Mouse (Mus musculus) thymus, adult 18-20 months (tissue): Measurements from ENCODE around the gene C030005K15Rik.
"Not testable (repeated sequence)": the region's sequence is repeated elsewhere in the genome, so short reads cannot be mapped to it uniquely, and the experiment has no call there.

ENCODE experiments used
- DNase-seq, 2 experiments: peaks; one replicate each; pipeline ENCODE4 v3.0.0; 2022; ENCODE audit warnings: mixed read lengths in 2 of 2

Gene C030005K15Rik

DNA sequence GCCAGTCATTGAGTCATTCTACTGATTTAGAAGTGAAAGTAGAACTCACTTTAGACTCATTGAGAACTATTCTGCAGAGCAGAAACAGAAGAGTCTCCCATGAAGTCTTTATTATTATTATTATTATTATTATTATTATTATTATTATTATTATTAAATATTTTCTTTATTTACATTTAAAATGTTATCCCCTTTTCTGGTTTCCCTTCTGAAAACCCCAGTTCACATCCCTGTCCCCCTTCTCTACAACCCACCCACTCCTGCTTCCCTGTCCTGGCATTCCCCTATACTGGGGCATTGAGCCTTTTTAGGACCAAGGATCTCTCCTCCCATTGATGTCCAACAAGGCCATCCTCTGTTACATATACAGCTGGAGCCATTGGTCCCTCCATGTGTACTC lies at the start of gene C030005K15Rik:
Gene C030005K15Rik, minus strand, starts transcription at position 101 of the 400 bp plus-strand sequence.
- not testable (repeated sequence) for DNase-seq

DNA sequence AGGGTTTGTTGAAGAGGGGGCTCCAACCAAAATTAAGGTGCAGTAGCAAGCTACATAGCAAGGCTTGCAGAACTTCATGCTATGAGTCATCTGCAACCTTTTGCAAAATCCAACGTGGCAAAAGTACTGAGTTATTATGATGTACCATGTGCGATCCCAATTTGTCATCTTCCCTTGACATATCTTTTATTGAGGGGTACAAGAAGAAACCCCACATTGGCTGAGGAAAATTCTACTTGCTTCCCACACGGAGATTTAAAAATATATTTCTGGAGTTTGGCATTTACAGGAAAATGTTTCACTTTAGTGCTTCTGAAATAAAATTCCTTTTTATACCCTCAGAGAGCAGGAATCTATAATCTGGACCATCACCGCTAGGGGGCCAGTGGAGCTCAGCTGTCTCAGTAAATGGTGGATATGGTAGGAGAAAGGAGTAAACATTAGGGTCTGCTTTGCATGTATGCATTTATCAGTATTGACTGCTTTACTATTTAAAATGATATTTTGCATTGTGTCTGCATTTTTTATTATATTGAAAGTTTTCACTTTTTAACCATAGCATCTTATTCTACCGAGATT lies 41.7 kb upstream of the C030005K15Rik start:
- no peak for DNase-seq

DNA sequence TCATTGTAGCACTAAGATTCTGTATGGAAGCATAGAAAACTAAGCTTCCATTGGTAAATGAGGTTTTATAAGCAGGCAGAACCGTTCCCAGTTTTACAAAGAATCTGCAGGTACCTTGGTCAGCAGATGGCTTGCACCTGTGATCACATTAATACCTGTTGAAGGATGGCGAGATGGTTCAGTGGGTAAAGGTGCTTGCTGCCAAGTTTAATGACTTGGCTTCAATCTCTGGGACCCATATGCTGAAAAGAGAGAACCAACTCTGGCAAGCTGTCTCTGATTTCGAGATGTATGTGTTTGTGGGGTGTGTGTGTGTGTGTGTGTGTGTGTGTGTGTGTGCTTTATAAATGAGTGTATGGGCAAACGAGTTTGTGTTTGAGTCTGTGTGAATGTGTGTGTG lies 27.3 kb upstream of the C030005K15Rik start:
- DNase-seq, result no peak

DNA sequence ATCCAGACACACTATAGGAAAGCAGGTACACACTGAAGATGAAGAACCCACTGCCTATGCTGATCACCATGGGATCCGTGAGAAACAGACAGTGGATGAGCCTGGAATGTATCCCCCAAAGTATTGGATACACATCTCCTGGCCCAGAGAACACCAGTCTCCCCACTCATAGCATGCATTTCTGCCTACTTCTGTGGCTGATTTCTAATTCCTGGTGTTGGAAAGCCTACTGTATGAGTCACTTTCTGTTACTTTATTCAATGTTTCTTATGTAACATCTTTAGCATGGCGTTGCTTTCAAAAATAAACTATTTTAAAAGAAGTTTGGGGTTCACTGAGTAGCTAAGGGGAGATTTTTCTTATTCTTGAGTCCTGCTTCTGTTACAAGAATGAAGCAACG lies 20.7 kb upstream of the C030005K15Rik start:
- no peak for DNase-seq

DNA sequence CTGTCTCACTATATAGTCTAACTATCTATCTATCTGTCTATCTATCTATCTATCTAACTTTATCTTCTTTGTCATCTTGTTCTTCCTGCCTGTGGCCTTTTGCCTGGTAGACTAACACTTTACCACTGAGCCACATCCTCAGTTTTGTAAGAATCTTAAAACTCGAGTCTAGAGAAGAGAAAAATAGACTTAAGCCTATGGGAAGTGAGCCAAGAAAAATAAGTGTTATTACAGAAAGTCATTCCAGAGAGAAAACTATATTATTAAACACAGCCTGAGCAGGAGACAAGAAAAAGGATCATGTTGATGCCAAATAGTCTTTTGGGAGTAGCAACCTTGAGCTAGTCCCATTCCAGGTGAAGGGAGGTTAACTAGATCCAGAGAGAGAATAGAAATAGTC lies 626 bp downstream of the C030005K15Rik start:
- DNase-seq, result no peak

DNA sequence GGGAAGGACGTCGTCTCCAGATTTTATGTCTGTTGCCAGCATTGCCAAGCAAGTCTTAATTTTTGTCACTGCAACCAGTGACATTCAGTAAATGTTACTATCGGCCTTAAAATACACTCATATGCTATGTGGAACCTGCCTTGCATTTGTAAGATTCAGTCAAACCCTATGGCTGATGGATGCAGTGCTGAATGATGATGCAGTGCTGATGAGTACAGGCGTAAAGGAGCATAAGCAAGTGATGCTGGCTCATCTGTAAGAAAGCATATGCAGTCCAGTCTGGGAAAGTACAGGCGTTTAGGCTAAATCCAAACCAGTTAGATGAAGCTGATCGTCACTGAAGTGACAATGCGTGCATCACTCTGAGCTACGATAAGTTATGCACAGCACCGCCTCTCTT lies 3.8 kb downstream of the C030005K15Rik start:
- no peak for DNase-seq

DNA sequence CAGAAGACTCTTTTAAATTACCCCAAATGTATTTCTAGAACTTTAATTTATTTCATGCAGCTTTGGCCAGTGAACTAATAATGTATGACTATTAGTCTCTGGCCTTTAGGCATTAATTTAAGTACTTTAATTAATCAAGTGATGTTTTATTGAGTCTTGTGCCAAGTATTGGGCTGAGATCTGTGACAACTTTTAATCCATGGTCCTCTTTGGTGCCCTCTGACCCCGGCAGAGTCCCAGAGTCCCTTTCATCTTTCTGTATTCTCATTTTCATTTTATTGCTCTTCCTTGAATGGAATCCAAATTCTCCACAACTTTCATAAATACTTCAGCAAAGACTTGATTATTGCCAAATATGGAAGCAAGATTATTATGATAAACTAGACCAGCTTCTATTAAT lies 5.9 kb downstream of the C030005K15Rik start:
- DNase-seq, result no peak

DNA sequence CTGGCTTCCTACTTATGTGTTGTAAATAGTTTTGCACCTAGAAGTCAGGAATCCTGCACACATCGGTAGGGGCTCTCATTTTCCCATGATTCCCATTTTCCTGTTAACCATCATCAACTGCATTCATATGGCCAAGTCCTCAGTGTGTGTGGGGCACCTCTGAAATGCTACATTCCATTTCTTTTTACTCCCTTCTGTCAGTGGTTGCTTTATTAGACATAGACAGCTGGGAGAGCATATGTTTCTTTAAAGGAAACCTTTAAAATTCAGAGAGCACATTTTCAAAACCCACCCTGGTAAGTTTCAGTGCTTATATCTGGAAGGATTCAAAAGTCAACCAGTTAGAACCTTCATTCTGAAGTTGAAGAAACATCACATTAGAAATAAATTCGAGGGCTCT lies 8.5 kb downstream of the C030005K15Rik start:
- no peak for DNase-seq

DNA sequence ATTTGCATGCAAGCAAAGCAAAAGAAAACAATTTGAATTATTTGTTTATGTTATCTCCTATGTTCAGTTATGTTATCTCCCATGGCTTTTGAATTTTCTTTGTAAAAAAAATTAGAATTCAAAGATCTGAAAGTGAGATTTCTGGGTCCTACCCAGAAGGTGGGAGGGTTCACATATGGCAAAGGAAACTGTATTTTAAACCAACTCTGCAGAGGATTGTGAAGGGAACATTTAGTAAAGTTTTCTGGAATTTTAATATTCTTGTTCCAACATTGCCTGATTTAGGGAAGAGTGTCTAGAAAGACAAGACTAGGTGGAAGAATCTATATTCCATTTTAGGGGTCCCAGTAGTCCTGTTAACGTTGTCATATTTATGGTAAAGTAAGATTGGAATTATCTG lies 9.3 kb downstream of the C030005K15Rik start:
- DNase-seq, result no peak

DNA sequence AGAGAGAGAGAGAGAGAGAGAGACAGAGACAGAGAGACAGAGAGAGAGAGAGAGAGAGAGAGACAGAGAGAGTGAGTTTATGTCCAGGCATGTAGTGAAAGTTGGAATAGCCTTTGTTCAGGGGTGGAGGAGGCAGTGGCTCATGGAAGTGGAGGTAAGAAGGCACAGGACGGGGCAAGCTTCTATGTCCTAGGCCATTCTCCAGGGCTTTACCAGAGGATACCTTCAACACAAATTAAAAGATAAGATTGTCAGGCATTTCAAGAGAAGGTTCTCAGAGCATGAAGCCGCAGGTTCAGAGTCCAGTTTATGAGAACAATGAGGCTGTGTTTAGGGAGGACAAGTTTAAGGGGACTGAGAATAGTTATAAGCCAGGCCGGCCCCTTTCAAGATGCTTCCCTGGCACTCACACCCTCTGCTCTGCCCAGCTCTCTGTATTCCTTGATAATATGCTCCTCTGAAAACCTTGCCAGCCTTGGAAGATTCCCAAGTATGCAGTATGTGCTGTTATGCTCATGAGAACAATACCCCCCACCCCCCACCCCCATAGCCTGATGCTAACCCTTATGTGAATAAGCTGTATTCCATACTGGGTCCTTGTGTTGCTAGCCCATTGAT lies 11.2 kb downstream of the C030005K15Rik start:
- DNase-seq, result no peak

DNA sequence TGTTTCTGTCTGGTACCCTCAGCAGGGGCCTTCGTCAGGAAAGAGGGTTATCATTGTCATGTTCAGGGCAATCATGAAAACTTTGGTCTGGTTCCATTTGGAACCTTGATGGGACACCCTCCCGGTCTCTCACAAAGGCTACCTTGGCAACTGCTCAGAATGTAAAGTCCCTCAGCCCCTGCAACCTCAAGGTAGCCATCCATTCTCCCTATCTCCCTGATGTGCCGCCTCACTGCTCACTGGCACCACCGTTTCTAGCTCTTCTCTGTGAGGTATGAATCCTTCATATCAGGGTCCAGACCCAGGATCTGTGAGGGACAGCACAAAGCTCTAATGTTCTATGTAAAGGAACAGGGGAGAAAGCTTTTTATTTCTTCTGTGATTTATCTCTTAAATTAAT lies 12.0 kb downstream of the C030005K15Rik start:
- DNase-seq, result no peak

DNA sequence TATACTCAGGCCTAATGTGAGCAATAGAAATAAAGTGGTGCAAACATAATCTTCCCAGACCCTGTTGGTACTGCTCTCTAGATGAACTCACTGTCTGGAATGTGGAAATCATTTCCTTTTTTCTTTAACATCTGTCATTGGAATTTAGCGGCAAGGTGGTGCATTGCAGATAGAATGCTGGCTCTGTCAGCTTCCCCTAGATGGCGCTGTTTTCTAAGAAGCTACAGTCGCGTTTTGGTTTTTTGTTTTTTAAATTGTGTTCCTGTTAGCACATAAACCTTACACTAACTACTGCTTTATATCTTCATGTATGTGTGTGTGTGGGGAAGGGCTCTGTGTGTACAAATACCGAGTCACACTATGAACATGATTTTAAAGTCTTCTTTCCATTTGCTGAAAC lies 13.9 kb downstream of the C030005K15Rik start:
- no peak for DNase-seq

DNA sequence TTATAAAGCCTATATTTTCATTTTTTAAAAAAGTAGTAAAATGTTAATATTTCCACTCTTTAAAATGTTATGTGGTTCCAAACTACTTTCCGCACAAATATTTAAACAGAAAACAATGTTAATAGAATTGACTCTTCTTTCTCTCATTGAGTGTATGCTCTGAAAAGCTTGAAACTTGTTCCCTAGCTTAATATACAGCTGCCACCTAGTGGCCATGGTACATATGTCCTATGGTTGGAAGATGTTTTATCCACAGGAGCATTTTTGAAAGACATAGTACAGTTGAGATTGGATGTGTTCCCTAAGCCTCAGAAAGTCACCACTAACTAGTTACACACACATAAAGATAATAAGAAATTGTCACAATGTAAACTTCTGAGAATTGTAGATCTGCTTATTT lies 22.0 kb downstream of the C030005K15Rik start:
- DNase-seq, result no peak

DNA sequence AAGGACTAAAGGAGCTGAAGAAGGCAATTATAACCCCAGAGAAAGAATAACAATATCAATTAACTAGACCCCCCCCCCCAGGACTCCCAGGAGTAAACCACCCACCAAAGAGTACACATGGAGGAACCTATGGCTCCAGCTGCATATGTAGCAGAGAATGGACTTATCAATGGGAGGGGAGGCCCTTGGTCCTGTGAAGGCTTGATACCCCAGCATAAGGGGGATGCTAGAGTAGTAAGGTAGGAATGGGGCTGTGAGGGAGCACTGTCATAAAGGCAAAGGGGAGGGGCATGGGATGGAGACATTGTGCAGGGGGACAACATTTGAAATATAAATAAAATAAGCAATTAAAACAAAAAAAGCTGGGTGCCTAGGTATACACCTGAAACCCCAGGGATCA lies 24.2 kb downstream of the C030005K15Rik start:
- no peak for DNase-seq

DNA sequence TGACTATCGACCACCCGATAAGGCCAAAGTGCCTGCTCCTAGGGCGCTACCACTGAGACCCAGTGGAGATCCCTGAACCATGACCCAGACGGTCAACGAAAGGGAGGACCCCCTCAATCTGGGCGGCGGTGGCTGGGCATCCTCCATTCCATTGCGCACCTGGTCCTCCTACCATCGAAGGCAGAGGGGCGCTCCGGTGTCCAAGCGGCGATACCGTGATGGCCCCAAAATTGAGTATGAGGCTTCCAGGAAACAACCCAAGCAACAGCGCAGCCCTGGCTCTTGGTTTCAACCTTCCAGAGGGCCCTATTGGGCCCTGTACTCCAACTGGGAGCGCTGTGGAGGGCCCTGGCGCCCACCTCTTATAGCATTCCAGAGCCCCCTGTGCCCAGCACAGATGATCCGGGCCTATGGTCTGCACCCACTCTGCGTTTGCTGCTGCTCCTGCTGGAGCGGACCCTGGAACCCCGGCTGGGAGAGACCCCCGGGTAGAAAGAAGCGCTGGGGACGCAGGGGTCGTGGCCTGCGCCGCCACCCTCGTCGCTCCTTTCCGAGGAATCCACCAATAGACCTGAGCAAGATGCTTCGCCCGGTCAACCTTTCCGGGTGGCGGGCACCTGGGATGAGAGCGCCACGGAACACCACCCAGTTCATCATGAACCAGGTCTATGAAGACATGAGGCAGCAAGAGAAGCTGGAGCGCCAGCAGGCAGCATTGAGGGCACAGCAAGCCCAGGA lies 33.0 kb downstream of the C030005K15Rik start:
- no peak for DNase-seq

DNA sequence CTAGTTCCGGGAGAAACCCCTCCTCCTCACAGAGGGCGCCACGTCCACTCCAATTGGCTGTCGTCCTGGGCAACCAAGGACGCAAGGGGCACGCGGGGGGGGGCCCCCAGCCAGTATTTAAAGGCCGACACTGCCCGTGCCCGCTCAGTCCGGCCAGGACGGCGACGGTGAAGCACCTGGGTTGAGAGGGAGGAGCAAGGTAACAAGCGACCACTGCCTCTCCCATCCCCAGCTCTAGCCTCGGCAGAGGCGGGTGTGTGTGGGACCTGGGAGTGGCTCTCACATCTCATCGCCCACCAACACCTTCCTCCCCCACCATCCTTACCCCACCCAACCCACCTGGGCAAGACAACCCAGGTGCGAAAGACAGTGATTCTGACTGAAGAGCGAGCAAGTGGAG lies 33.6 kb downstream of the C030005K15Rik start, which contains the start of gene Ccer1:
Gene Ccer1, plus strand, starts transcription at position 147 of the 400 bp plus-strand sequence.
- DNase-seq, result no peak

DNA sequence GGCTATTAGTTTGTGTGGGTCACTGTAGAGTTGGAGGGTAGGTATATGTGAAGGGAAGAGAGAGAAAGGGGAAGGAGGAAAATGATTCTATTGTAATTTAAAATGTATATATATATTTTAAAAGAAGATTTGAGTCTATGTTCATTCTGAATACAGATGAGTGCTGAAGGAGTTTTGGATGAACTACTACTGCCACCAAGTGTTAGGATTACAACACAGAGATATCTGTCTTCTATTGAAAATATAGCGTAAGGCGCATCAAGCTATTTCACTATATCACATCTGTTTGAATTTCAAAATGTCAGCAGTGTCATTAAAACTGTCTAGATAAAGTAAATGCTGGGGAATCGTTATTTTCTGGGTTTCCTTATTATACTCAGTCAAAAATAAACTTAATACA lies 37.1 kb downstream of the C030005K15Rik start:
- DNase-seq, result no peak

DNA sequence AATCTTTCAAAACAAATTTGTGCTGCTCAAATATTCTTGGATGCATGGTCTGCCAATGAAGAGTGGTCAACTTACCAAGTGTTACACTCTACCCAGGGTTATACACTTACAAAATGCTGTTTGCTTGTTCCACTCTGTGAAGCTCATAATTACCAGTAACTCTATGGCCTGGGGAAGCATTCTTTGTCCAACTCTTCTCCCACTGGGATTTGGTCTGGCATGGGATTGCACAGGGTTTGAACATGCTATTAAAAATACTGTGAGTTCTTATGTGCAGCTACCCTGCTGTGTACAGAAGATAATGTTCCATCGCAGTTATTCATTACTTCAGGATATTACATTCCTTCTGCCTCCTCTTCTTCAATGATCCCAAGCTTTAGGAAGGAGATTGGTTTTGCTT lies 39.4 kb downstream of the C030005K15Rik start:
- DNase-seq, result no peak

DNA sequence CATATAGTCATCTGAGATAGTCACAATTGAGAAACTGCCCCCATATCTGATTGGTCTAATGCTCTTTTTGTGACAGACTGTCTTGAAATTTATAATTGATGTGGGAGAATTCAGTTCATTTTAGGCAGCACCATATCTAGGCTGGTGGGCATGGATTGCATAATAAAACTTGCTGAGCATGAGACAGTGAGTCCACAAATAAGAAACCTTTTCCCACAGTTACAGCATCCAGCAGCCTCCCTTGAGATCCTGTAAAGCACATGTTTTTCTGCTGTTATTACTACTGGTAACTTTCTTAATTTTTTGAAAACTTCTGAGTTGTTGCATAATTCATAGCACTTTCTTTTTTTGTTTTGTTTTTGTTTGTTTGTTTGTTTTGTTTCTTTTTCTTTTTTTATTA lies 43.6 kb downstream of the C030005K15Rik start:
- DNase-seq, result no peak
